Mouse (Mus musculus) lung, embryonic 15.5 days (tissue): ENCODE data around the gene Ccdc3. TPM values are rescaled to one million over a fixed set of nuclear protein-coding genes. Genes with fewer than 3 reads are reported as not detected.
"Not testable (repeated sequence)": the region's sequence is repeated elsewhere in the genome, so short reads cannot be mapped to it uniquely, and the experiment has no call there.

Source experiments
- ATAC-seq: fragments of 200-750 bp; cut with Nextera tagmentation; 2 replicates; pipeline ENCODE4 v1.8.0; 2017; ENCODE audit warnings: moderate number of reproducible peaks, borderline replicate concordance; ENCODE audit not compliant: low FRiP score, low TSS enrichment; ENCODE audit errors: extremely low read depth
- H3K27ac ChIP-seq: fragments of 300-500 bp; sonication (generic); 2 replicates; pipeline ENCODE4 v1.5.1; 2015; ENCODE audit warnings: moderate library complexity, mild to moderate bottlenecking, inconsistent platforms
- H3K27me3 ChIP-seq: fragments of 300-500 bp; sonication (generic); 2 replicates; pipeline ENCODE4 v1.6.1; 2015; ENCODE audit warnings: inconsistent platforms
- H3K36me3 ChIP-seq: fragments of 300-500 bp; sonication (generic); 2 replicates; pipeline ENCODE4 v1.6.1; 2015; ENCODE audit warnings: inconsistent platforms
- H3K4me1 ChIP-seq: fragments of 300-500 bp; sonication (generic); 2 replicates; pipeline ENCODE4 v1.6.1; 2015; ENCODE audit warnings: inconsistent platforms
- H3K4me2 ChIP-seq: fragments of 300-500 bp; sonication (generic); 2 replicates; pipeline ENCODE4 v1.6.1; 2015; ENCODE audit warnings: inconsistent platforms, mild to moderate bottlenecking, moderate library complexity
- H3K4me3 ChIP-seq: fragments of 300-500 bp; sonication (generic); 2 replicates; pipeline ENCODE4 v1.5.1; 2015; ENCODE audit warnings: mild to moderate bottlenecking, inconsistent platforms
- H3K9ac ChIP-seq: fragments of 300-500 bp; sonication (generic); 2 replicates; pipeline ENCODE4 v1.6.1; 2015; ENCODE audit warnings: inconsistent platforms
- H3K9me3 ChIP-seq: fragments of 300-500 bp; sonication (generic); 2 replicates; pipeline ENCODE4 v1.6.1; 2016; ENCODE audit warnings: inconsistent platforms
- WGBS: fragments of 180-500 bp; shearing (Covaris S2); methylation state at CpG from one replicate; pipeline ENCODE4 v1.1.7; 2015; 5-methylcytosine and 5-hydroxymethylcytosine counted together
- polyA plus RNA-seq: library from polyadenylated mRNA; unstranded; fragments of >200 nt; fragmentation: Nextera tagmentation; extraction: Ambion mirVana; gene quantifications from 2 replicates; pipeline ENCODE4 v1.2.1, GENCODE M21; 2015

The Ccdc3 gene
- polyA plus RNA-seq, 1 experiment from 2014 or later, result 2.2 TPM

GRCm38 (mm10) chr2:5219847-5220375 is 82.3 kb downstream of the Ccdc3 start:
- H3K4me2 ChIP-seq, result no peak overlapping the region
- no peaks in the 10 kb centered on the region; the same call in 1 of the 2 replicates for H3K4me1 ChIP-seq
- no peak overlapping the region for H3K27ac ChIP-seq
- ATAC-seq, result no peak
- no peaks in the 10 kb centered on the region for H3K9me3 ChIP-seq
- H3K9ac ChIP-seq, result no peak overlapping the region
- H3K4me3 ChIP-seq, result no peak overlapping the region
- H3K36me3 ChIP-seq, result no peaks in the 10 kb centered on the region
- WGBS, result 76% methylated on average over 1 of the region's 1 CpGs
- H3K27me3 ChIP-seq, result no peaks in the 10 kb centered on the region

- no peak for ATAC-seq
- WGBS, result 34% methylated on average over 2 of the region's 2 CpGs
- H3K27ac ChIP-seq, result no peak overlapping the region
- H3K9me3 ChIP-seq, result no peaks in the 10 kb centered on the region
- H3K27me3 ChIP-seq, result no peaks in the 10 kb centered on the region
- H3K4me2 ChIP-seq, result no peak overlapping the region
- no peaks in the 10 kb centered on the region for H3K36me3 ChIP-seq
- no peak overlapping the region for H3K9ac ChIP-seq
- no peak overlapping the region for H3K4me3 ChIP-seq
- H3K4me1 ChIP-seq, result no peaks in the 10 kb centered on the region; the same call in 1 of the 2 replicates
Observed at GRCm38 (mm10) chr2:5222571-5222970, 85.0 kb downstream of the Ccdc3 start.

- H3K36me3 ChIP-seq, result no peaks in the 10 kb centered on the region
- no peak for ATAC-seq
- no peak overlapping the region for H3K4me2 ChIP-seq
- no peak overlapping the region for H3K9ac ChIP-seq
- WGBS, result 93% methylated on average over 3 of the region's 3 CpGs
- no peaks in the 10 kb centered on the region for H3K9me3 ChIP-seq
- 0 out of 2 replicates have a peak, but pooled peaks cover 3% of the 10 kb centered on the region for H3K4me1 ChIP-seq
- H3K27me3 ChIP-seq, result no peaks in the 10 kb centered on the region
- no peak overlapping the region for H3K4me3 ChIP-seq
- no peak overlapping the region for H3K27ac ChIP-seq
Observed at GRCm38 (mm10) chr2:5236846-5237482, 99.4 kb downstream of the Ccdc3 start.

- ATAC-seq, result no peak
- Histone ChIP-seq H3K4me1 (0 out of 2 replicates have a peak, but pooled peaks cover 3% of the 10 kb centered on the region), H3K9me3 (no peaks in the 10 kb centered on the region), H3K27ac (no peak overlapping the region), H3K9ac (no peak overlapping the region), H3K27me3 (no peaks in the 10 kb centered on the region), H3K4me2 (no peak overlapping the region), H3K4me3 (no peak overlapping the region), H3K36me3 (no peaks in the 10 kb centered on the region)
- 59% methylated on average over 5 of the region's 5 CpGs for WGBS
Observed at GRCm38 (mm10) chr2:5237870-5238269, 100.3 kb downstream of the Ccdc3 start.

- 0 out of 2 replicates have a peak, but pooled peaks cover 3% of the 10 kb centered on the region for H3K4me1 ChIP-seq
- ATAC-seq, result no peak
- H3K9me3 ChIP-seq, result no peaks in the 10 kb centered on the region
- H3K36me3 ChIP-seq, result no peaks in the 10 kb centered on the region
- no peak overlapping the region for H3K9ac ChIP-seq
- WGBS, result 71% methylated on average over 4 of the region's 4 CpGs
- H3K27me3 ChIP-seq, result no peaks in the 10 kb centered on the region
- no peak overlapping the region for H3K27ac ChIP-seq
- H3K4me3 ChIP-seq, result no peak overlapping the region
- no peak overlapping the region for H3K4me2 ChIP-seq
Observed at GRCm38 (mm10) chr2:5239492-5239891, 101.9 kb downstream of the Ccdc3 start.

- Histone ChIP-seq H3K27ac (no peak overlapping the region), H3K9ac (no peak overlapping the region), H3K4me2 (no peak overlapping the region), H3K36me3 (no peaks in the 10 kb centered on the region), H3K9me3 (no peaks in the 10 kb centered on the region), H3K27me3 (no peaks in the 10 kb centered on the region), H3K4me1 (0 out of 2 replicates have a peak, but pooled peaks cover 3% of the 10 kb centered on the region), H3K4me3 (no peak overlapping the region)
- no peak for ATAC-seq
- WGBS, result 42% methylated on average over 6 of the region's 6 CpGs
Observed at GRCm38 (mm10) chr2:5241469-5241897, 103.9 kb downstream of the Ccdc3 start.

GRCm38 (mm10) chr2:5249199-5249598 is 111.6 kb downstream of the Ccdc3 start:
- WGBS, result 92% methylated on average over 6 of the region's 6 CpGs
- H3K9me3 ChIP-seq, H3K9ac ChIP-seq, H3K4me2 ChIP-seq, H3K4me1 ChIP-seq, H3K4me3 ChIP-seq, H3K27ac ChIP-seq, ATAC-seq, H3K36me3 ChIP-seq, H3K27me3 ChIP-seq: not testable (repeated sequence)

GRCm38 (mm10) chr2:5249969-5250368 is 112.4 kb downstream of the Ccdc3 start:
- Histone ChIP-seq H3K27ac (no peak overlapping the region; the same call in 1 of the 2 replicates), H3K4me3 (no peak overlapping the region), H3K4me1 (no peaks in the 10 kb centered on the region), H3K27me3 (no peaks in the 10 kb centered on the region), H3K9me3 (no peaks in the 10 kb centered on the region), H3K36me3 (no peaks in the 10 kb centered on the region), H3K9ac (no peak overlapping the region), H3K4me2 (no peak overlapping the region; the same call in 1 of the 2 replicates)
- WGBS, result 30% methylated on average over 12 of the region's 12 CpGs
- peak; percentile 62; the same call in 1 of the 2 replicates for ATAC-seq

- 80% methylated on average over 3 of the region's 3 CpGs for WGBS
- H3K4me2 ChIP-seq, result no peak overlapping the region
- no peak for ATAC-seq
- H3K4me1 ChIP-seq, result no peaks in the 10 kb centered on the region
- no peak overlapping the region for H3K9ac ChIP-seq
- no peaks in the 10 kb centered on the region for H3K36me3 ChIP-seq
- no peak overlapping the region for H3K27ac ChIP-seq
- no peak overlapping the region for H3K4me3 ChIP-seq
- no peaks in the 10 kb centered on the region for H3K9me3 ChIP-seq
- H3K27me3 ChIP-seq, result no peaks in the 10 kb centered on the region
Observed at GRCm38 (mm10) chr2:5258250-5258649, 120.7 kb downstream of the Ccdc3 start.

GRCm38 (mm10) chr2:5262279-5262678 is 124.7 kb downstream of the Ccdc3 start:
- Histone ChIP-seq H3K36me3 (no peaks in the 10 kb centered on the region), H3K9me3 (no peaks in the 10 kb centered on the region), H3K4me2 (no peak overlapping the region), H3K4me3 (no peak overlapping the region), H3K27me3 (no peaks in the 10 kb centered on the region), H3K4me1 (no peaks in the 10 kb centered on the region), H3K27ac (no peak overlapping the region), H3K9ac (no peak overlapping the region)
- no peak for ATAC-seq
- 92% methylated on average over 2 of the region's 2 CpGs for WGBS

GRCm38 (mm10) chr2:5267980-5268379 is 130.4 kb downstream of the Ccdc3 start:
- 49% methylated on average over 2 of the region's 2 CpGs for WGBS
- no peaks in the 10 kb centered on the region for H3K9me3 ChIP-seq
- H3K4me2 ChIP-seq, result no peak overlapping the region
- H3K4me3 ChIP-seq, result no peak overlapping the region
- H3K27ac ChIP-seq, result no peak overlapping the region
- H3K4me1 ChIP-seq, result peaks cover 4% of the 10 kb centered on the region; the same call in 1 of the 2 replicates
- H3K36me3 ChIP-seq, result no peaks in the 10 kb centered on the region
- H3K9ac ChIP-seq, result no peak overlapping the region
- H3K27me3 ChIP-seq, result no peaks in the 10 kb centered on the region
- no peak for ATAC-seq
